8 mouse cellular contexts compared by ENCODE assay signal in the genomic region with DNA sequence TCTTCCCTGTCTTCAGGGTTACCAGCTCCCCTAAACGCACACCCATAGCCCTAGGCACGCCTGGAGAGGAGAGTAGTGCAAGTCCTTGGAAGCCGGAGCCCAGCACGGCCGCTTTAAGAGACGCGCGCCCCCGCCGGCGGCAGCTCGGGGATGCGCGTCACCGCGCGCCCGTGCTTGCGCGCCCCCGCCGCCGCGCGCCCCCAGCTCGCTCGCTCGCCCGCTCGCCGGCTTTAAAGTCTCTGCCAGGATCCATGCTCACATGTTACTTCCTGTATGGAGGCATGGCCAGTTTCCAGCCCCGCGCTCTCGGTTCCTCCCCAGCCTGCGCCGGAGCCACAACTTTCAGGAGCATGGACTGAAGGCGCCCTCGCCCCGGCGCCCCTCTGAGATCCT. TPM values are rescaled to one million over a fixed set of nuclear protein-coding genes. Genes with fewer than 3 reads are reported as not detected.
DNase-seq lines count a peak whose midpoint lies in the region; ATAC-seq and TF ChIP-seq lines count a peak whose summit lies in the region.

A gene (plus strand): TSS at position 260 of the 393 bp plus-strand sequence.

- DNase-seq in ES-CJ7 (ENCODE audit: low read depth, low spot score): peak; percentile 79
- peak; percentile 91 for DNase-seq in cerebellum, adult 11-12 months
- DNase-seq in kidney, postnatal 25 days: peak; percentile 93 to 95
- peak; percentile 83 for DNase-seq in liver, adult 2 months (ENCODE audit: extremely low read depth, low read depth, low spot score)
- DNase-seq in neural tube, embryonic 11.5 days (ENCODE audit: low spot score): peak; percentile 90
- peak; percentile 39 for DNase-seq in urinary bladder, postnatal 10 days (ENCODE audit: low spot score)

- H3K4me2 ChIP-seq in forebrain, embryonic 15.5 days (replicated peaks): peak within 1 kb of the TSS; percentile 95
- peak within 1 kb of the TSS; percentile 97 for H3K4me2 ChIP-seq in heart, embryonic 16.5 days (ENCODE audit: low read depth, low read length)
- peak within 1 kb of the TSS; percentile 89 for H3K4me2 ChIP-seq in neural tube, embryonic 11.5 days (ENCODE audit: low read depth)

- H3K27ac ChIP-seq in forebrain, embryonic 15.5 days (replicated peaks): peak within 1 kb of the TSS; percentile 97
- H3K27ac ChIP-seq in heart, embryonic 16.5 days (ENCODE audit: low read length): peak within 1 kb of the TSS; percentile 98
- peak within 1 kb of the TSS; percentile 88 for H3K27ac ChIP-seq in liver, adult 2 months (replicated peaks; ENCODE audit: insufficient read depth, low read depth, low read length)
- H3K27ac ChIP-seq in neural tube, embryonic 11.5 days (ENCODE audit: low read depth, low read length): peak within 1 kb of the TSS; percentile 96

- peak within 1 kb of the TSS; percentile 84 for H3K9ac ChIP-seq in forebrain, embryonic 15.5 days (replicated peaks)
- H3K9ac ChIP-seq in heart, embryonic 16.5 days (ENCODE audit: low read length): peak within 1 kb of the TSS; percentile 88
- H3K9ac ChIP-seq in liver, adult 2 months (ENCODE audit: low read depth, low read length): peak within 1 kb of the TSS; percentile 94
- peak within 1 kb of the TSS; percentile 91 for H3K9ac ChIP-seq in neural tube, embryonic 11.5 days (ENCODE audit: low read length)

- H3K36me3 ChIP-seq in forebrain, embryonic 15.5 days: no peaks in the 10 kb centered on the region
- H3K36me3 ChIP-seq in heart, embryonic 16.5 days (ENCODE audit: control insufficient read depth, insufficient read depth): no peaks in the 10 kb centered on the region
- no peaks in the 10 kb centered on the region for H3K36me3 ChIP-seq in liver, adult 2 months (ENCODE audit: control insufficient read depth, insufficient read depth, low read length)
- H3K36me3 ChIP-seq in neural tube, embryonic 11.5 days (ENCODE audit: control insufficient read depth, insufficient read depth, low read length): no peaks in the 10 kb centered on the region

- peaks cover 22% of the 10 kb centered on the region; the same call in 1 of the 2 replicates for H3K79me2 ChIP-seq in liver, adult 2 months (ENCODE audit: control insufficient read depth, insufficient read depth, low read length)

- H3K4me3 ChIP-seq in forebrain, embryonic 15.5 days: peak within 1 kb of the TSS; percentile 84
- H3K4me3 ChIP-seq in heart, embryonic 16.5 days (ENCODE audit: low read length): peak within 1 kb of the TSS; percentile 88
- H3K4me3 ChIP-seq in liver, adult 2 months (ENCODE audit: insufficient read depth, low read depth, low read length): peak within 1 kb of the TSS; percentile 71
- H3K4me3 ChIP-seq in neural tube, embryonic 11.5 days (ENCODE audit: low read depth, low read length): peak within 1 kb of the TSS; percentile 67

- peak; percentile 89 for ATAC-seq in forebrain, embryonic 15.5 days (replicated peaks)
- ATAC-seq in heart, embryonic 16.5 days (replicated peaks; ENCODE audit: extremely low read depth, insufficient read depth, low FRiP score): peak; percentile 88
- peak; percentile 85 for ATAC-seq in neural tube, embryonic 11.5 days (ENCODE audit: insufficient read depth, low FRiP score, low TSS enrichment)

- H3K9me3 ChIP-seq in forebrain, embryonic 15.5 days: no peaks in the 10 kb centered on the region
- H3K9me3 ChIP-seq in heart, embryonic 16.5 days (replicated peaks; ENCODE audit: control insufficient read depth, low read length): no peaks in the 10 kb centered on the region
- no peaks in the 10 kb centered on the region for H3K9me3 ChIP-seq in neural tube, embryonic 11.5 days (ENCODE audit: control insufficient read depth, low read length)

- peaks cover 31% of the 10 kb centered on the region for H3K4me1 ChIP-seq in forebrain, embryonic 15.5 days
- H3K4me1 ChIP-seq in heart, embryonic 16.5 days (ENCODE audit: control insufficient read depth, insufficient read depth, low read length): peaks cover 15% of the 10 kb centered on the region
- peaks cover 16% of the 10 kb centered on the region for H3K4me1 ChIP-seq in liver, adult 2 months (ENCODE audit: control insufficient read depth, insufficient read depth, low read length)
- H3K4me1 ChIP-seq in neural tube, embryonic 11.5 days (ENCODE audit: control insufficient read depth, insufficient read depth, low read length): peaks cover 12% of the 10 kb centered on the region; the same call in 1 of the 2 replicates

- TF ChIP-seq CTCF in liver, adult 2 months (IDR thresholded peaks at IDR 0.05; ENCODE audit: low read depth, low read length): no peak

- TF ChIP-seq POLR2A in liver, adult 2 months (IDR thresholded peaks at IDR 0.05; ENCODE audit: extremely low read depth, insufficient read depth, low read length): peak; percentile 49; the same call in 1 of the 2 replicates

- under 1% methylated on average over 40 of the region's 40 CpGs for WGBS in forebrain, embryonic 15.5 days
- WGBS in heart, embryonic 16.5 days: 0% methylated on average over 40 of the region's 40 CpGs
- WGBS in liver, adult 2 months: 2% methylated on average over 40 of the region's 40 CpGs
- WGBS in neural tube, embryonic 11.5 days: under 1% methylated on average over 40 of the region's 40 CpGs

- H3K27me3 ChIP-seq in forebrain, embryonic 15.5 days: no peaks in the 10 kb centered on the region
- H3K27me3 ChIP-seq in heart, embryonic 16.5 days (ENCODE audit: control insufficient read depth, insufficient read depth, low read length): no peaks in the 10 kb centered on the region
- H3K27me3 ChIP-seq in liver, adult 2 months (ENCODE audit: control insufficient read depth, insufficient read depth, low read length): no peaks in the 10 kb centered on the region
- H3K27me3 ChIP-seq in neural tube, embryonic 11.5 days (ENCODE audit: control insufficient read depth, insufficient read depth, low read length): no peaks in the 10 kb centered on the region

RNA-seq across cellular contexts. Expression of the gene that starts here (rescaled TPM):
- 30.1 and 34.9 TPM in 2 replicates for polyA plus RNA-seq in forebrain, embryonic 15.5 days (2015; fragmentation: Nextera tagmentation; extraction: Ambion mirVana)
- polyA plus RNA-seq in heart, embryonic 16.5 days (2015; fragmentation: Nextera tagmentation; extraction: Ambion mirVana): 13.4 and 17.4 TPM in 2 replicates
- 19.9 and 21.4 TPM in 2 replicates for total RNA-seq in liver, adult 2 months (2014; rRNA removed)
- polyA plus RNA-seq in liver, adult 2 months (2012; rRNA removed): 12.4 and 17.4 TPM in 2 replicates
- polyA plus RNA-seq in neural tube, embryonic 11.5 days (2014; fragmentation: Nextera tagmentation; extraction: Ambion mirVana): 40.5 and 40.8 TPM in 2 replicates

Comparison
In these comparisons a context has a peak if more than half of its experiments do, and no peak if none do; other contexts are left out.
1. Peak in every context shown above with its lines: DNase-seq, ATAC-seq, H3K4me3 ChIP-seq and H3K27ac ChIP-seq.
2. DNase-seq: peak in every context shown above with its lines; median percentile 94 in kidney, postnatal 25 days; 91 in cerebellum, adult 11-12 months; 90 in neural tube, embryonic 11.5 days; 83 in liver, adult 2 months; 79 in ES-CJ7; 39 in urinary bladder, postnatal 10 days.